Mouse (Mus musculus) heart, adult 2 months (tissue): Measurements from ENCODE around the gene Clns1a. TPM values are rescaled to one million over a fixed set of nuclear protein-coding genes. Genes with fewer than 3 reads are reported as not detected.
A peak's percentile ranks its signal among the peaks of the same experiment; 100 is the strongest.

Source experiments
- DNase-seq, 2 experiments: peaks; one replicate each; pipeline ENCODE4 v3.0.0; 2021
- H3K27ac ChIP-seq: fragments of 200-600 bp; 2 replicates; pipeline ENCODE4 v1.8.1; 2022
- H3K27me3 ChIP-seq: fragments of 200-500 bp; 2 replicates; pipeline ENCODE4 v1.6.1; 2012; ENCODE audit warnings: mild to moderate bottlenecking, low read length, inconsistent platforms, mixed read lengths; ENCODE audit not compliant: control insufficient read depth, insufficient read depth
- H3K36me3 ChIP-seq: fragments of 200-500 bp; 2 replicates; pipeline ENCODE4 v1.6.1; 2012; ENCODE audit warnings: low read length, inconsistent platforms; ENCODE audit not compliant: control insufficient read depth, insufficient read depth
- H3K4me1 ChIP-seq: fragments of 200-500 bp; 2 replicates; pipeline ENCODE4 v1.6.1; 2011; ENCODE audit warnings: low read length; ENCODE audit not compliant: control insufficient read depth, insufficient read depth
- H3K4me3 ChIP-seq: fragments of 200-600 bp; 2 replicates; pipeline ENCODE4 v1.8.1; 2022
- H3K79me2 ChIP-seq: fragments of 200-500 bp; replicated peaks from 2 replicates; pipeline ENCODE4 v1.6.1; 2012; ENCODE audit warnings: mild to moderate bottlenecking, inconsistent platforms, low read length, moderate library complexity, mixed read lengths; ENCODE audit not compliant: control insufficient read depth, insufficient read depth
- H3K9ac ChIP-seq: fragments of 200-500 bp; 2 replicates; pipeline ENCODE4 v1.6.1; 2012; ENCODE audit warnings: low read depth, mild to moderate bottlenecking, control low read depth, inconsistent platforms, low read length, mixed read lengths
- CTCF ChIP-seq: fragments of 200-600 bp; IDR thresholded peaks from 2 replicates; pipeline ENCODE4 v1.8.1; 2022; ENCODE audit warnings: antibody characterized with exemption, mild to moderate bottlenecking, moderate library complexity
- EP300 ChIP-seq: fragments of 200-500 bp; IDR thresholded peaks from 2 replicates; pipeline ENCODE4 v1.6.1; 2011; ENCODE audit warnings: low read depth, low read length, control low read depth; ENCODE audit not compliant: insufficient read depth
- POLR2A ChIP-seq: fragments of 200-500 bp; IDR thresholded peaks from 2 replicates; pipeline ENCODE4 v1.6.1; 2011; ENCODE audit warnings: mild to moderate bottlenecking, low read depth, low read length, control low read depth; ENCODE audit not compliant: insufficient read depth
- WGBS: fragments of 180-500 bp; shearing (Covaris S2); methylation state at CpG from one replicate; pipeline ENCODE4 v1.1.7; 2018; 5-methylcytosine and 5-hydroxymethylcytosine counted together
- intact Hi-C: fragments of 180-260 bp; cut with DNase I; formaldehyde crosslinking; loops from one replicate; pipeline ENCODE4 v1.15.1; 2025
- polyA plus RNA-seq: library from polyadenylated mRNA; depleted of rRNA; stranded (reverse); fragments of >200 nt; gene quantifications from 2 replicates; pipeline ENCODE4 v1.2.3, GENCODE M21; 2012
- total RNA-seq, 2 experiments: library from RNA; stranded (reverse); gene quantifications; 2 replicates each; pipeline ENCODE4 v1.2.3; 2021

Gene Clns1a
- total and polyA plus RNA-seq, 3 experiments: 18.9 to 29.8 (median 25.9) TPM

- Histone ChIP-seq H3K9ac (no peak overlapping the region), H3K4me3 (no peak overlapping the region), H3K79me2 (no peaks in the 10 kb centered on the region), H3K27ac (no peak overlapping the region), H3K36me3 (no peaks in the 10 kb centered on the region), H3K4me1 (no peaks in the 10 kb centered on the region), H3K27me3 (no peaks in the 10 kb centered on the region)
- 76% methylated on average over 3 of the region's 3 CpGs for WGBS
- intact Hi-C loops: no loop called here
- TF ChIP-seq POLR2A (no peak), CTCF (no peak), EP300 (no peak)
- DNase-seq: no peak
Observed at GRCm38 (mm10) chr7:97730427-97730826, 34.0 kb downstream of the Clns1a start.

- intact Hi-C loops: no loop called here
- DNase-seq: no peak
- no peaks in the 10 kb centered on the region for H3K79me2 ChIP-seq
- no peak overlapping the region for H3K27ac ChIP-seq
- H3K4me3 ChIP-seq: no peak overlapping the region
- peaks cover 3% of the 10 kb centered on the region; the same call in 1 of the 2 replicates for H3K4me1 ChIP-seq
- no peaks in the 10 kb centered on the region for H3K27me3 ChIP-seq
- H3K36me3 ChIP-seq: no peaks in the 10 kb centered on the region
- H3K9ac ChIP-seq: no peak overlapping the region
- 74% methylated on average over 5 of the region's 5 CpGs for WGBS
- TF ChIP-seq POLR2A (no peak), CTCF (no peak), EP300 (no peak)
Observed at GRCm38 (mm10) chr7:97733606-97734005, 37.2 kb downstream of the Clns1a start.

GRCm38 (mm10) chr7:97735021-97735420 is 38.6 kb downstream of the Clns1a start:
- intact Hi-C loops: no loop called here
- no peak overlapping the region for H3K27ac ChIP-seq
- no peaks in the 10 kb centered on the region for H3K79me2 ChIP-seq
- TF ChIP-seq POLR2A (no peak), CTCF (no peak), EP300 (no peak)
- peaks cover 3% of the 10 kb centered on the region; the same call in 1 of the 2 replicates for H3K4me1 ChIP-seq
- no peak for DNase-seq
- H3K36me3 ChIP-seq: no peaks in the 10 kb centered on the region
- H3K27me3 ChIP-seq: no peaks in the 10 kb centered on the region
- no peak overlapping the region for H3K9ac ChIP-seq
- WGBS: 84% methylated on average over 8 of the region's 8 CpGs
- no peak overlapping the region for H3K4me3 ChIP-seq

GRCm38 (mm10) chr7:97735886-97736420 is 39.5 kb downstream of the Clns1a start:
- TF ChIP-seq POLR2A (no peak), EP300 (no peak), CTCF (no peak)
- intact Hi-C loops: no loop called here
- no peaks in the 10 kb centered on the region for H3K27me3 ChIP-seq
- no peaks in the 10 kb centered on the region for H3K36me3 ChIP-seq
- H3K4me3 ChIP-seq: no peak overlapping the region
- no peaks in the 10 kb centered on the region for H3K79me2 ChIP-seq
- H3K4me1 ChIP-seq: peaks cover 3% of the 10 kb centered on the region; the same call in 1 of the 2 replicates
- no peak overlapping the region for H3K9ac ChIP-seq
- H3K27ac ChIP-seq: no peak overlapping the region
- 61% methylated on average over 4 of the region's 4 CpGs for WGBS
- DNase-seq: no peak

- peak overlapping the region; percentile 70 for H3K4me3 ChIP-seq
- no peaks in the 10 kb centered on the region for H3K79me2 ChIP-seq
- no peaks in the 10 kb centered on the region for H3K27me3 ChIP-seq
- H3K9ac ChIP-seq: peak overlapping the region; percentile 72
- WGBS: 18% methylated on average over 12 of the region's 12 CpGs
- intact Hi-C loops: no loop called here
- no peak for DNase-seq
- peaks cover 3% of the 10 kb centered on the region; the same call in 1 of the 2 replicates for H3K4me1 ChIP-seq
- no peaks in the 10 kb centered on the region for H3K36me3 ChIP-seq
- peak overlapping the region; percentile 63 for H3K27ac ChIP-seq
- TF ChIP-seq POLR2A (no peak), EP300 (no peak), CTCF (no peak)
Observed at GRCm38 (mm10) chr7:97737256-97737637, 40.8 kb downstream of the Clns1a start.

- peak; percentile 93 to 94 for DNase-seq
- 0 out of 2 replicates have a peak, but pooled peaks have one; percentile 6 for TF ChIP-seq EP300
- TF ChIP-seq POLR2A: peak; percentile 56
- TF ChIP-seq CTCF: no peak
- Histone ChIP-seq H3K79me2 (no peaks in the 10 kb centered on the region), H3K4me3 (peak within 1 kb of the TSS; percentile 70), H3K4me1 (peaks cover 3% of the 10 kb centered on the region; the same call in 1 of the 2 replicates), H3K9ac (peak within 1 kb of the TSS; percentile 72), H3K27me3 (no peaks in the 10 kb centered on the region), H3K36me3 (no peaks in the 10 kb centered on the region), H3K27ac (peak within 1 kb of the TSS; percentile 63)
- WGBS: under 1% methylated on average over 61 of the region's 64 CpGs
- intact Hi-C loops: no loop called here
Observed at GRCm38 (mm10) chr7:97737638-97738456, 41.4 kb downstream of the Clns1a start, which contains the start of gene Aqp11. TSS of gene Aqp11 (minus strand) at chr7:97738289.
